Mouse (Mus musculus) thymus, adult 2 months (tissue): ENCODE measurements at regions not wholly inside any gene's neighbourhood (a gene's known extent, or its start where the extent isn't known, plus 50 kb on each side); places are given as distances from the start of the nearest gene placed in this dataset.

Experiments
- CTCF ChIP-seq: fragments of 200-500 bp; IDR thresholded peaks from 2 replicates; pipeline ENCODE4 v1.5.1; 2012; ENCODE audit warnings: mild to moderate bottlenecking, control low read depth, low read length, moderate library complexity, borderline replicate concordance; ENCODE audit not compliant: control insufficient read depth, poor library complexity, insufficient read depth; ENCODE audit errors: extremely low read depth
- POLR2A ChIP-seq: fragments of 200-500 bp; IDR thresholded peaks from 2 replicates; pipeline ENCODE4 v1.6.1; 2012; ENCODE audit warnings: mild to moderate bottlenecking, low read length, control low read depth, moderate library complexity; ENCODE audit not compliant: control insufficient read depth, poor library complexity, insufficient read depth; ENCODE audit errors: extremely low read depth

DNA sequence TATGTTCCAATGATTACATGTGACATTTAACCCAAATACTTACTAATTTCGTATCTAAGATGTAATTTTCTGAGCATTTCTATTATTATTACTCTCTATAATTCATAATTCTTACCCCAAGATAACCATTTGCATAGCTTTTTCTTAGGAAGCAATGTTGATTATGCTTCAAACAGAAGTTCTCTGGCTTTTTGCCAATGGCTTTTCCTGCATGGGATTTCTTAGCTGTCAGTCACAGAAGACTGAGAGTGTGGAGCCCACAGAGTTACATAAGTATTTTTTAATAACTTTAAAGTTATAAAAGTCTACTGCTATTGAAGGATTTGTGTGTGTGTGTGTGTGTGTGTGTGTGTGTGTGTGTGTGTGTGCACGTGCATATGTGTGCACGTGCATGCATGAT lies 1020.4 kb upstream of the Sel1l start:
- TF ChIP-seq CTCF (no peak), POLR2A (no peak)
